Mouse (Mus musculus) spleen, adult 2 months (tissue): Measurements from ENCODE around the gene Gm20388.

Source experiments
- CTCF ChIP-seq: fragments of 200-500 bp; IDR thresholded peaks from 2 replicates; pipeline ENCODE4 v1.5.1; 2011; ENCODE audit warnings: mild to moderate bottlenecking, inconsistent platforms; ENCODE audit not compliant: insufficient read depth, insufficient read length, insufficient replicate concordance; ENCODE audit errors: extremely low read depth
- POLR2A ChIP-seq: fragments of 200-500 bp; IDR thresholded peaks from 2 replicates; pipeline ENCODE4 v1.6.1; 2011; ENCODE audit warnings: low read depth, low read length, inconsistent platforms

DNA sequence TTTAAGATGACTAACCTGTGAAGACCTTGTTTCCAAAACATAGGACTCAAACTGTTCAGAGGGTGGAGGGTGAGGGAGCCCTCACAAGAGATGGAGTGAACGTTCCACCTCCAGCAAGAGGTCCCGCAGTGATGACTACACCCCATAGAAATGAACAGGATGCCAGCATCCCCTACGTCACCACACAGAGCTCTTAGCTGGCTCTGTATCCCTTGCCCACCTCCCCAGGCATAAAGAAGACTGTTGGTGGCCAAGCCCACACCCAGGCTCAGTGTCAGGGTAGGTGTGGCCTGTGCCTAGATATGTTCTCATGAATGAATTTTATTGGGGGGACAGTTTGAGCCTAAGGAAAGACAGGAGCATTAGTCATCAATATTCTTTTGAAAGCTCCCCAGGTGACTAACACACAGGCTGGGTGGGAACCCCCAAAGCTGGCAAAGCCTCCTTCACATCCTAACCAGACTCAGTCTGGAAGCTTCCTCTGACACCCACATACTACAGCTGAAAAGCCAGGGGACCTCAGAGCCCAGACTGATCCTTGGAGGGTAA is 2638.3 kb downstream of the Gm20388 start:
- TF ChIP-seq CTCF (no peak), POLR2A (no peak)
